Mouse (Mus musculus) midbrain, embryonic 16.5 days (tissue): ENCODE measurements around the gene Hand1. TPM values are rescaled to one million over a fixed set of nuclear protein-coding genes. Genes with fewer than 3 reads are reported as not detected.
"Not testable (repeated sequence)": the region's sequence is repeated elsewhere in the genome, so short reads cannot be mapped to it uniquely, and the experiment has no call there.

Source experiments
- ATAC-seq: fragments of 200-750 bp; cut with Nextera tagmentation; 2 replicates; pipeline ENCODE4 v1.8.0; 2017; ENCODE audit warnings: moderate TSS enrichment
- H3K27ac ChIP-seq: fragments of 300-500 bp; sonication (generic); 2 replicates; pipeline ENCODE4 v1.5.1; 2014; ENCODE audit warnings: mild to moderate bottlenecking, low read length, mixed read lengths
- H3K27me3 ChIP-seq: fragments of 300-500 bp; sonication (generic); 2 replicates; pipeline ENCODE4 v1.6.1; 2014; ENCODE audit warnings: low read depth, low read length, mixed read lengths; ENCODE audit not compliant: control insufficient read depth, insufficient read depth
- H3K36me3 ChIP-seq: fragments of 300-500 bp; sonication (generic); 2 replicates; pipeline ENCODE4 v1.6.1; 2014; ENCODE audit warnings: mild to moderate bottlenecking, low read length, moderate library complexity, mixed read lengths; ENCODE audit not compliant: control insufficient read depth, insufficient read depth
- H3K4me1 ChIP-seq: fragments of 300-500 bp; sonication (generic); 2 replicates; pipeline ENCODE4 v1.6.1; 2014; ENCODE audit warnings: mild to moderate bottlenecking, low read length, mixed read lengths; ENCODE audit not compliant: control insufficient read depth, insufficient read depth
- H3K4me2 ChIP-seq: fragments of 300-500 bp; sonication (generic); 2 replicates; pipeline ENCODE4 v1.6.1; 2014; ENCODE audit warnings: mild to moderate bottlenecking, low read length, mixed read lengths
- H3K4me3 ChIP-seq: fragments of 300-500 bp; sonication (generic); 2 replicates; pipeline ENCODE4 v1.5.1; 2014; ENCODE audit warnings: low read depth, mild to moderate bottlenecking, low read length, moderate library complexity, mixed read lengths
- H3K9ac ChIP-seq: fragments of 300-500 bp; sonication (generic); 2 replicates; pipeline ENCODE4 v1.6.1; 2014; ENCODE audit warnings: low read depth, low read length, mixed read lengths
- H3K9me3 ChIP-seq: fragments of 300-500 bp; sonication (generic); replicated peaks from 2 replicates; pipeline ENCODE4 v1.6.1; 2014; ENCODE audit warnings: mild to moderate bottlenecking, low read length, mixed read lengths; ENCODE audit not compliant: control insufficient read depth, poor library complexity, severe bottlenecking
- WGBS: fragments of 180-500 bp; shearing (Covaris S2); extraction: QIAGEN DNeasy Blood & Tissue Kit; methylation state at CpG from one replicate; pipeline ENCODE4 v1.1.7; 2014; 5-methylcytosine and 5-hydroxymethylcytosine counted together
- polyA plus RNA-seq: library from polyadenylated mRNA; unstranded; fragments of >200 nt; fragmentation: Nextera tagmentation; extraction: Ambion mirVana; gene quantifications from 2 replicates; pipeline ENCODE4 v1.2.1, GENCODE M21; 2015

Gene Hand1
- polyA plus RNA-seq, 1 experiment from 2014 or later: not detected

GRCm38 (mm10) chr11:57850931-57851330, 18.3 kb upstream of the Hand1 start:
- ATAC-seq: no peak
- no peaks in the 10 kb centered on the region for H3K27me3 ChIP-seq
- 69% methylated on average over 3 of the region's 3 CpGs for WGBS

GRCm38 (mm10) chr11:57850298-57850697, 17.7 kb upstream of the Hand1 start:
- Histone ChIP-seq H3K4me2 (no peak overlapping the region), H3K4me1 (no peaks in the 10 kb centered on the region), H3K27me3 (no peaks in the 10 kb centered on the region; the same call in 1 of the 2 replicates), H3K36me3 (no peaks in the 10 kb centered on the region), H3K4me3 (no peak overlapping the region), H3K9ac (no peak overlapping the region), H3K9me3 (no peaks in the 10 kb centered on the region), H3K27ac (no peak overlapping the region)
- WGBS: 56% methylated on average over 7 of the region's 7 CpGs
- ATAC-seq: no peak

More at GRCm38 (mm10) chr11:57850931-57851330, 18.3 kb upstream of the Hand1 start:
- Histone ChIP-seq H3K4me2 (no peak overlapping the region), H3K36me3 (no peaks in the 10 kb centered on the region), H3K4me3 (no peak overlapping the region), H3K9ac (no peak overlapping the region), H3K27ac (no peak overlapping the region), H3K9me3 (no peaks in the 10 kb centered on the region), H3K4me1 (no peaks in the 10 kb centered on the region)

GRCm38 (mm10) chr11:57847396-57847795, 14.8 kb upstream of the Hand1 start:
- Histone ChIP-seq H3K4me2 (no peak overlapping the region), H3K4me3 (no peak overlapping the region), H3K4me1 (no peaks in the 10 kb centered on the region), H3K27me3 (peaks cover 6% of the 10 kb centered on the region), H3K9me3 (no peaks in the 10 kb centered on the region), H3K9ac (no peak overlapping the region), H3K27ac (no peak overlapping the region), H3K36me3 (no peaks in the 10 kb centered on the region)
- WGBS: 78% methylated on average over 7 of the region's 7 CpGs
- no peak for ATAC-seq

GRCm38 (mm10) chr11:57846421-57847363, 14.1 kb upstream of the Hand1 start:
- WGBS: 87% methylated on average over 7 of the region's 9 CpGs
- H3K9me3 ChIP-seq, H3K4me2 ChIP-seq, H3K4me1 ChIP-seq, H3K4me3 ChIP-seq, H3K27ac ChIP-seq, H3K27me3 ChIP-seq, ATAC-seq, H3K9ac ChIP-seq, H3K36me3 ChIP-seq: not testable (repeated sequence)

- no peak overlapping the region for H3K27ac ChIP-seq
- peaks cover 42% of the 10 kb centered on the region for H3K27me3 ChIP-seq
- ATAC-seq: no peak
- H3K4me1 ChIP-seq: peaks cover 8% of the 10 kb centered on the region; the same call in 1 of the 2 replicates
- no peak overlapping the region for H3K4me3 ChIP-seq
- 15% methylated on average over 7 of the region's 7 CpGs for WGBS
- H3K9ac ChIP-seq: no peak overlapping the region
- H3K36me3 ChIP-seq: no peaks in the 10 kb centered on the region
- H3K9me3 ChIP-seq: no peaks in the 10 kb centered on the region
- H3K4me2 ChIP-seq: peak overlapping the region; percentile 2; the same call in 1 of the 2 replicates
Measured at GRCm38 (mm10) chr11:57841391-57841790, 8.8 kb upstream of the Hand1 start.

- H3K36me3 ChIP-seq: no peaks in the 10 kb centered on the region
- peaks cover 8% of the 10 kb centered on the region; the same call in 1 of the 2 replicates for H3K4me1 ChIP-seq
- H3K4me3 ChIP-seq: no peak overlapping the region
- no peaks in the 10 kb centered on the region for H3K9me3 ChIP-seq
- peaks cover 46% of the 10 kb centered on the region for H3K27me3 ChIP-seq
- H3K4me2 ChIP-seq: peak overlapping the region; percentile 2; the same call in 1 of the 2 replicates
- ATAC-seq: no peak
- WGBS: 12% methylated on average over 10 of the region's 10 CpGs
- H3K27ac ChIP-seq: no peak overlapping the region
- H3K9ac ChIP-seq: no peak overlapping the region
Measured at GRCm38 (mm10) chr11:57840986-57841385, 8.4 kb upstream of the Hand1 start.

- H3K9ac ChIP-seq: no peak overlapping the region
- WGBS: 5% methylated on average over 22 of the region's 22 CpGs
- ATAC-seq: no peak
Measured at GRCm38 (mm10) chr11:57837861-57838680, 5.5 kb upstream of the Hand1 start.

GRCm38 (mm10) chr11:57836872-57837680, 4.5 kb upstream of the Hand1 start:
- H3K4me1 ChIP-seq: peaks cover 8% of the 10 kb centered on the region; the same call in 1 of the 2 replicates
- H3K27me3 ChIP-seq: peaks cover 76% of the 10 kb centered on the region
- H3K9me3 ChIP-seq: no peaks in the 10 kb centered on the region
- peak overlapping the region; percentile 37 for H3K4me2 ChIP-seq
- ATAC-seq: no peak
- no peak overlapping the region for H3K9ac ChIP-seq
- H3K4me3 ChIP-seq: no peak overlapping the region; the same call in 1 of the 2 replicates
- WGBS: 2% methylated on average over 38 of the region's 38 CpGs
- no peak overlapping the region for H3K27ac ChIP-seq
- H3K36me3 ChIP-seq: no peaks in the 10 kb centered on the region

More at GRCm38 (mm10) chr11:57837861-57838680, 5.5 kb upstream of the Hand1 start:
- H3K27ac ChIP-seq: no peak overlapping the region
- H3K9me3 ChIP-seq: no peaks in the 10 kb centered on the region
- peaks cover 72% of the 10 kb centered on the region for H3K27me3 ChIP-seq
- H3K36me3 ChIP-seq: no peaks in the 10 kb centered on the region
- H3K4me3 ChIP-seq: no peak overlapping the region
- peaks cover 8% of the 10 kb centered on the region; the same call in 1 of the 2 replicates for H3K4me1 ChIP-seq
- no peak overlapping the region for H3K4me2 ChIP-seq
